Mouse (Mus musculus) embryonic facial prominence, embryonic 15.5 days (tissue): ENCODE data around the gene Rtl8a. TPM values are rescaled to one million over a fixed set of nuclear protein-coding genes. Genes with fewer than 3 reads are reported as not detected.
"Not testable (repeated sequence)": the region's sequence is repeated elsewhere in the genome, so short reads cannot be mapped to it uniquely, and the experiment has no call there.

ENCODE experiments used
- ATAC-seq: fragments of 200-750 bp; cut with Nextera tagmentation; 2 replicates; pipeline ENCODE4 v1.8.0; 2017; ENCODE audit warnings: low read depth, moderate TSS enrichment; ENCODE audit not compliant: insufficient number of reproducible peaks, low FRiP score, low TSS enrichment
- H3K27ac ChIP-seq: fragments of 300-500 bp; sonication (generic); replicated peaks from 2 replicates; pipeline ENCODE4 v1.5.1; 2015; ENCODE audit warnings: mild to moderate bottlenecking, inconsistent platforms
- H3K27me3 ChIP-seq: fragments of 300-500 bp; sonication (generic); 2 replicates; pipeline ENCODE4 v1.6.1; 2015; ENCODE audit warnings: inconsistent platforms
- H3K36me3 ChIP-seq: fragments of 300-500 bp; sonication (generic); 2 replicates; pipeline ENCODE4 v1.6.1; 2015; ENCODE audit warnings: mild to moderate bottlenecking, inconsistent platforms
- H3K4me1 ChIP-seq: fragments of 300-500 bp; sonication (generic); 2 replicates; pipeline ENCODE4 v1.6.1; 2015; ENCODE audit warnings: inconsistent platforms
- H3K4me2 ChIP-seq: fragments of 300-500 bp; sonication (generic); replicated peaks from 2 replicates; pipeline ENCODE4 v1.6.1; 2015; ENCODE audit warnings: mild to moderate bottlenecking, inconsistent platforms
- H3K4me3 ChIP-seq: fragments of 300-500 bp; sonication (generic); replicated peaks from 2 replicates; pipeline ENCODE4 v1.5.1; 2015; ENCODE audit warnings: mild to moderate bottlenecking, inconsistent platforms
- H3K9ac ChIP-seq: fragments of 300-500 bp; sonication (generic); 2 replicates; pipeline ENCODE4 v1.6.1; 2015; ENCODE audit warnings: inconsistent platforms
- H3K9me3 ChIP-seq: fragments of 300-500 bp; sonication (generic); replicated peaks from 2 replicates; pipeline ENCODE4 v1.6.1; 2016; ENCODE audit warnings: inconsistent platforms
- WGBS: fragments of 180-500 bp; shearing (Covaris S2); methylation state at CpG from one replicate; pipeline ENCODE4 v1.1.7; 2015; 5-methylcytosine and 5-hydroxymethylcytosine counted together
- polyA plus RNA-seq: library from polyadenylated mRNA; unstranded; fragments of >200 nt; fragmentation: Nextera tagmentation; extraction: Ambion mirVana; gene quantifications from 2 replicates; pipeline ENCODE4 v1.2.1, GENCODE M21; 2015

Gene Rtl8a
- polyA plus RNA-seq, 1 experiment from 2014 or later, result 70.3 TPM

GRCm38 (mm10) chrX:53642604-53642979 is 890 bp downstream of the Rtl8a start:
- not testable (repeated sequence) for H3K9ac ChIP-seq, H3K27ac ChIP-seq, H3K9me3 ChIP-seq, ATAC-seq, H3K4me2 ChIP-seq, H3K36me3 ChIP-seq, H3K27me3 ChIP-seq, H3K4me1 ChIP-seq
- 0 out of 2 replicates have a peak overlapping the region, but pooled peaks have one; percentile 16 for H3K4me3 ChIP-seq
- 65% methylated on average over 4 of the region's 4 CpGs for WGBS

GRCm38 (mm10) chrX:53638107-53638506 is 5.4 kb downstream of the Rtl8a start:
- not testable (repeated sequence) for H3K9ac ChIP-seq, H3K4me2 ChIP-seq, H3K27ac ChIP-seq, H3K27me3 ChIP-seq, H3K36me3 ChIP-seq, H3K4me3 ChIP-seq, H3K4me1 ChIP-seq, H3K9me3 ChIP-seq, ATAC-seq
- WGBS, result 62% methylated on average over 3 of the region's 3 CpGs

- H3K9ac ChIP-seq, H3K4me3 ChIP-seq, H3K4me1 ChIP-seq, H3K36me3 ChIP-seq, ATAC-seq, H3K9me3 ChIP-seq, H3K27ac ChIP-seq, H3K27me3 ChIP-seq, H3K4me2 ChIP-seq: not testable (repeated sequence)
These were observed 32.1 kb downstream of the Rtl8a start for GRCm38 (mm10) chrX:53611395-53611794.

- Histone ChIP-seq H3K4me2 (no peak overlapping the region), H3K9ac (no peak overlapping the region), H3K27me3 (no peaks in the 10 kb centered on the region), H3K9me3 (no peaks in the 10 kb centered on the region), H3K4me1 (no peaks in the 10 kb centered on the region), H3K4me3 (no peak overlapping the region), H3K27ac (no peak overlapping the region), H3K36me3 (no peaks in the 10 kb centered on the region)
- ATAC-seq, result no peak
- 6% methylated on average over 3 of the region's 3 CpGs for WGBS
These were observed 32.9 kb downstream of the Rtl8a start for GRCm38 (mm10) chrX:53610571-53610970.

GRCm38 (mm10) chrX:53608879-53609278 is 34.6 kb downstream of the Rtl8a start, which contains the start of gene Gm14597:
Gm14597 (minus strand) TSS chrX:53608979.
- H3K9me3 ChIP-seq, H3K27ac ChIP-seq, ATAC-seq, H3K4me1 ChIP-seq, H3K27me3 ChIP-seq, H3K36me3 ChIP-seq: not testable (repeated sequence)
- Histone ChIP-seq H3K9ac (peak within 1 kb of the TSS; percentile 26), H3K4me2 (peak within 1 kb of the TSS; percentile 47), H3K4me3 (peak within 1 kb of the TSS; percentile 48)
- 69% methylated on average over 3 of the region's 4 CpGs for WGBS

GRCm38 (mm10) chrX:53608122-53608813 is 35.2 kb downstream of the Rtl8a start:
- Histone ChIP-seq H3K27me3 (no peaks in the 10 kb centered on the region), H3K4me2 (peak overlapping the region; percentile 47), H3K4me1 (no peaks in the 10 kb centered on the region), H3K36me3 (no peaks in the 10 kb centered on the region), H3K9ac (peak overlapping the region; percentile 26), H3K4me3 (peak overlapping the region; percentile 48), H3K27ac (no peak overlapping the region), H3K9me3 (no peaks in the 10 kb centered on the region)
- ATAC-seq, result no peak
- 25% methylated on average over 17 of the region's 18 CpGs for WGBS

GRCm38 (mm10) chrX:53607242-53608121 is 36.0 kb downstream of the Rtl8a start, which contains the start of gene Rtl8c:
Rtl8c (plus strand) TSS chrX:53608032.
- Histone ChIP-seq H3K9ac (peak within 1 kb of the TSS; percentile 26), H3K9me3 (no peaks in the 10 kb centered on the region), H3K4me3 (peak within 1 kb of the TSS; percentile 48), H3K4me1 (no peaks in the 10 kb centered on the region), H3K4me2 (peak within 1 kb of the TSS; percentile 47), H3K36me3 (no peaks in the 10 kb centered on the region), H3K27ac (no peak within 1 kb of the TSS), H3K27me3 (no peaks in the 10 kb centered on the region)
- WGBS, result 19% methylated on average over 20 of the region's 20 CpGs
- peak; percentile 82 for ATAC-seq

- H3K36me3 ChIP-seq, H3K27ac ChIP-seq, H3K9me3 ChIP-seq, H3K27me3 ChIP-seq, H3K4me3 ChIP-seq, ATAC-seq, H3K4me2 ChIP-seq, H3K4me1 ChIP-seq, H3K9ac ChIP-seq: not testable (repeated sequence)
- 8% methylated on average over 1 of the region's 1 CpGs for WGBS
These were observed 37.3 kb downstream of the Rtl8a start for GRCm38 (mm10) chrX:53606176-53606575.

- WGBS, result 57% methylated on average over 2 of the region's 2 CpGs
- not testable (repeated sequence) for ATAC-seq, H3K27ac ChIP-seq, H3K4me1 ChIP-seq, H3K36me3 ChIP-seq, H3K27me3 ChIP-seq, H3K4me3 ChIP-seq, H3K9me3 ChIP-seq, H3K4me2 ChIP-seq, H3K9ac ChIP-seq
These were observed 43.5 kb downstream of the Rtl8a start for GRCm38 (mm10) chrX:53599993-53600392.
